Mouse (Mus musculus) embryonic fibroblast, embryonic 13.5 days (primary cell): Measurements from ENCODE around the gene Card9.

Source experiments
- CTCF ChIP-seq: IDR thresholded peaks from 2 replicates; pipeline ENCODE4 v1.5.1; 2011; ENCODE audit warnings: mild to moderate bottlenecking, control low read depth, low read length, moderate library complexity, borderline replicate concordance; ENCODE audit not compliant: insufficient read depth
- POLR2A ChIP-seq: IDR thresholded peaks from 2 replicates; pipeline ENCODE4 v1.6.1; 2011; ENCODE audit warnings: low read depth, mild to moderate bottlenecking, control low read depth, low read length, moderate library complexity

- TF ChIP-seq CTCF (no peak), POLR2A (peak; percentile 81)
These were observed 28.5 kb upstream of the Card9 start, which contains the start of the genes Entr1 and Pmpca for GRCm38 (mm10) chr2:26389154-26389690.
